Mouse (Mus musculus): ENCODE measurements around the gene Lrrc8c. TPM values are rescaled to one million over a fixed set of nuclear protein-coding genes. Genes with fewer than 3 reads are reported as not detected.

Gene Lrrc8c
- polyA plus RNA-seq, 1 experiment from 2014 or later: 24.7 TPM

GRCm38 (mm10) chr5:105654237-105655063 lies 135.3 kb downstream of the Lrrc8c start:
- TF ChIP-seq CTCF (IDR thresholded peaks at IDR 0.05; ENCODE audit: low read depth): peak; percentile 97
- Histone ChIP-seq H3K9ac (no peak overlapping the region), H3K4me1 (ENCODE audit: insufficient read depth) (peaks cover 6% of the 10 kb centered on the region; the same call in 1 of the 2 replicates), H3K27me3 (ENCODE audit: insufficient read depth, low read length) (no peaks in the 10 kb centered on the region), H3K4me3 (ENCODE audit: low read depth, low read length) (no peak overlapping the region), H3K4me2 (peak overlapping the region; percentile 26; the same call in 1 of the 2 replicates), H3K36me3 (ENCODE audit: insufficient read depth) (no peaks in the 10 kb centered on the region), H3K27ac (ENCODE audit: low read depth) (no peak overlapping the region), H3K9me3 (ENCODE audit: low read depth, low read length) (no peaks in the 10 kb centered on the region)
- ATAC-seq (ENCODE audit: insufficient read depth) (peak; percentile 77; the same call in 1 of the 2 replicates), DNase-seq (peak; percentile 91)
- 23% methylated on average over 15 of the region's 15 CpGs for WGBS

GRCm38 (mm10) chr5:105655100-105655734 lies 136.0 kb downstream of the Lrrc8c start:
- DNase-seq (no peak), ATAC-seq (ENCODE audit: insufficient read depth) (peak; percentile 66; the same call in 1 of the 2 replicates)
- no peak for TF ChIP-seq CTCF (IDR thresholded peaks at IDR 0.05; ENCODE audit: low read depth)
- no peak overlapping the region for H3K4me2 ChIP-seq
- no peak overlapping the region for H3K9ac ChIP-seq
- H3K36me3 ChIP-seq (ENCODE audit: insufficient read depth): no peaks in the 10 kb centered on the region
- H3K9me3 ChIP-seq (ENCODE audit: low read depth, low read length): no peaks in the 10 kb centered on the region
- no peaks in the 10 kb centered on the region for H3K27me3 ChIP-seq (ENCODE audit: insufficient read depth, low read length)
- no peak overlapping the region for H3K27ac ChIP-seq (ENCODE audit: low read depth)
- peaks cover 6% of the 10 kb centered on the region; the same call in 1 of the 2 replicates for H3K4me1 ChIP-seq (ENCODE audit: insufficient read depth)
- WGBS: 69% methylated on average over 12 of the region's 12 CpGs
- no peak overlapping the region for H3K4me3 ChIP-seq (ENCODE audit: low read depth, low read length)

GRCm38 (mm10) chr5:105661894-105662293 lies 142.7 kb downstream of the Lrrc8c start:
- Histone ChIP-seq H3K4me2 (no peak overlapping the region), H3K4me3 (ENCODE audit: low read depth, low read length) (no peak overlapping the region), H3K9me3 (ENCODE audit: low read depth, low read length) (no peaks in the 10 kb centered on the region), H3K36me3 (ENCODE audit: insufficient read depth) (no peaks in the 10 kb centered on the region), H3K4me1 (ENCODE audit: insufficient read depth) (no peaks in the 10 kb centered on the region), H3K9ac (no peak overlapping the region), H3K27ac (ENCODE audit: low read depth) (no peak overlapping the region), H3K27me3 (ENCODE audit: insufficient read depth, low read length) (no peaks in the 10 kb centered on the region)
- no peak for DNase-seq
- ATAC-seq (ENCODE audit: insufficient read depth): no peak
- no peak for TF ChIP-seq CTCF (IDR thresholded peaks at IDR 0.05; ENCODE audit: low read depth)
- 88% methylated on average over 5 of the region's 5 CpGs for WGBS

Other genes with a start within 250 kb of the Lrrc8c start
- gene Gm43302, start 225.7 kb upstream of the Lrrc8c start, polyA plus RNA-seq (2014; fragmentation: Nextera tagmentation; extraction: Ambion mirVana): 0.29 TPM in 1 of 2 replicates, not detected in the other
- 1.0 and 1.6 TPM in 2 replicates for gene Gbp6, start 225.7 kb upstream of the Lrrc8c start, polyA plus RNA-seq (2014; fragmentation: Nextera tagmentation; extraction: Ambion mirVana)
- 10.4 and 11.3 TPM in 2 replicates for gene Lrrc8b, start 103.6 kb upstream of the Lrrc8c start, polyA plus RNA-seq (2014; fragmentation: Nextera tagmentation; extraction: Ambion mirVana)
- 25.0 and 27.1 TPM in 2 replicates for gene Lrrc8d, start 180.6 kb downstream of the Lrrc8c start, polyA plus RNA-seq (2014; fragmentation: Nextera tagmentation; extraction: Ambion mirVana)

All from lung, embryonic 14.5 days (tissue).